In genomic region chr10:95417496-95418236, GRCm38 (mm10) we compare ENCODE assay signal across 8 mouse cellular contexts. TPM values are rescaled to one million over a fixed set of nuclear protein-coding genes. Genes with fewer than 3 reads are reported as not detected.
A peak's percentile ranks its signal among the peaks of the same experiment; 100 is the strongest.
DNase-seq lines count a peak whose midpoint lies in the region; ATAC-seq and TF ChIP-seq lines count a peak whose summit lies in the region.

No protein-coding gene starts in this region.

- H3K27me3 ChIP-seq in forebrain, embryonic 10.5 days (ENCODE audit: poor library complexity, severe bottlenecking), result peaks cover 49% of the 10 kb centered on the region
- H3K27me3 ChIP-seq in heart, embryonic 16.5 days (ENCODE audit: control insufficient read depth, insufficient read depth, low read length), result no peaks in the 10 kb centered on the region
- H3K27me3 ChIP-seq in lung, embryonic 14.5 days (ENCODE audit: insufficient read depth, low read length), result no peaks in the 10 kb centered on the region

- no peaks in the 10 kb centered on the region for H3K36me3 ChIP-seq in forebrain, embryonic 10.5 days (replicated peaks)
- no peaks in the 10 kb centered on the region for H3K36me3 ChIP-seq in heart, embryonic 16.5 days (ENCODE audit: control insufficient read depth, insufficient read depth)
- H3K36me3 ChIP-seq in lung, embryonic 14.5 days (ENCODE audit: insufficient read depth), result no peaks in the 10 kb centered on the region

- H3K9ac ChIP-seq in heart, embryonic 16.5 days (ENCODE audit: low read length), result peak overlapping the region; percentile 48
- peak overlapping the region; percentile 85; the same call in 1 of the 2 replicates for H3K9ac ChIP-seq in lung, embryonic 14.5 days

- WGBS in forebrain, embryonic 10.5 days, result under 1% methylated on average over 25 of the region's 25 CpGs
- under 1% methylated on average over 25 of the region's 25 CpGs for WGBS in heart, embryonic 16.5 days
- 1% methylated on average over 25 of the region's 25 CpGs for WGBS in lung, embryonic 14.5 days

- peak; percentile 84 for DNase-seq in brain, embryonic 14.5 days (ENCODE audit: low read depth)
- peak; percentile 72 for DNase-seq in forebrain, embryonic 10.5 days (ENCODE audit: extremely low spot score, low spot score)
- DNase-seq in kidney, postnatal 25 days, result peak; percentile 85 to 86
- DNase-seq in lung, embryonic 14.5 days, result peak; percentile 90
- DNase-seq in thymus, postnatal 0 days (ENCODE audit: low spot score), result peak; percentile 32

- H3K4me3 ChIP-seq in forebrain, embryonic 10.5 days, result peak overlapping the region; percentile 84
- H3K4me3 ChIP-seq in heart, embryonic 16.5 days (ENCODE audit: low read length), result peak overlapping the region; percentile 63
- peak overlapping the region; percentile 74 for H3K4me3 ChIP-seq in lung, embryonic 14.5 days (ENCODE audit: low read depth, low read length)

- peaks cover 44% of the 10 kb centered on the region for H3K4me1 ChIP-seq in forebrain, embryonic 10.5 days
- H3K4me1 ChIP-seq in heart, embryonic 16.5 days (ENCODE audit: control insufficient read depth, insufficient read depth, low read length), result peaks cover 8% of the 10 kb centered on the region
- no peaks in the 10 kb centered on the region for H3K4me1 ChIP-seq in lung, embryonic 14.5 days (ENCODE audit: insufficient read depth)

- TF ChIP-seq POLR2A in brain, embryonic 14.5 days (IDR thresholded peaks at IDR 0.05; ENCODE audit: borderline replicate concordance, extremely low read depth, insufficient read depth, insufficient read length, poor library complexity, severe bottlenecking), result no peak

- peak overlapping the region; percentile 92 for H3K27ac ChIP-seq in forebrain, embryonic 10.5 days
- 0 out of 2 replicates have a peak overlapping the region, but pooled peaks have one; percentile 0 for H3K27ac ChIP-seq in heart, embryonic 16.5 days (ENCODE audit: low read length)
- peak overlapping the region; percentile 93 for H3K27ac ChIP-seq in lung, embryonic 14.5 days (ENCODE audit: low read depth)

- no peaks in the 10 kb centered on the region for H3K9me3 ChIP-seq in forebrain, embryonic 10.5 days
- no peaks in the 10 kb centered on the region for H3K9me3 ChIP-seq in heart, embryonic 16.5 days (replicated peaks; ENCODE audit: control insufficient read depth, low read length)
- H3K9me3 ChIP-seq in lung, embryonic 14.5 days (ENCODE audit: low read depth, low read length), result no peaks in the 10 kb centered on the region

- TF ChIP-seq CTCF in brain, embryonic 14.5 days (IDR thresholded peaks at IDR 0.05; ENCODE audit: borderline replicate concordance, extremely low read depth, insufficient read depth, insufficient read length), result peak; percentile 88
- peak; percentile 87 for TF ChIP-seq CTCF in lung, embryonic 14.5 days (IDR thresholded peaks at IDR 0.05; ENCODE audit: low read depth)

- peak overlapping the region; percentile 89 for H3K4me2 ChIP-seq in heart, embryonic 16.5 days (ENCODE audit: low read depth, low read length)
- H3K4me2 ChIP-seq in lung, embryonic 14.5 days, result peak overlapping the region; percentile 96

- ATAC-seq in CD4-positive, CD25-positive, alpha-beta regulatory T cell, adult 4 months, result peak; percentile 24
- ATAC-seq in heart, embryonic 16.5 days (replicated peaks; ENCODE audit: extremely low read depth, insufficient read depth, low FRiP score), result no peak
- 0 out of 2 replicates have a peak, but pooled peaks have one; percentile 10 for ATAC-seq in lung, embryonic 14.5 days (ENCODE audit: insufficient read depth)
- ATAC-seq in neutrophil, adult 5-6 weeks (ENCODE audit: extremely low read depth, insufficient number of reproducible peaks, low FRiP score, poor library complexity, severe bottlenecking), result peak; percentile 59; the same call in 1 of the 2 replicates

RNA-seq across cellular contexts. Expression of gene Socs2, which starts 0.7 kb away (rescaled TPM):
- polyA plus RNA-seq in CD4-positive, CD25-positive, alpha-beta regulatory T cell, adult 4 months (2017; shearing (Covaris generic)), result 10 to 100 TPM; 37.5 to 40.4 TPM
- polyA plus RNA-seq in brain, embryonic 14.5 days (2012; rRNA removed), result 57.4 and 59.4 TPM in 2 replicates
- polyA plus RNA-seq in forebrain, embryonic 10.5 days (2016; fragmentation: Nextera tagmentation; extraction: Ambion mirVana), result 35.9 and 41.4 TPM in 2 replicates
- 33.9 and 40.8 TPM in 2 replicates for polyA plus RNA-seq in heart, embryonic 16.5 days (2015; fragmentation: Nextera tagmentation; extraction: Ambion mirVana)
- 124 and 129 TPM in 2 replicates for polyA plus RNA-seq in lung, embryonic 14.5 days (2014; fragmentation: Nextera tagmentation; extraction: Ambion mirVana)
- 0.93 and 1.4 TPM in 2 replicates for total RNA-seq in neutrophil, adult 5-6 weeks (2017)
- polyA plus RNA-seq in thymus, postnatal 0 days (2015; fragmentation: Nextera tagmentation; extraction: Ambion mirVana), result 14.7 and 17.3 TPM in 2 replicates

Comparison
In these comparisons a context has a peak if more than half of its experiments do, and no peak if none do; other contexts are left out.
1. DNase-seq: peak in every context shown above with its lines; median percentile 90 in lung, embryonic 14.5 days; 86 in kidney, postnatal 25 days; 84 in brain, embryonic 14.5 days; 72 in forebrain, embryonic 10.5 days; 32 in thymus, postnatal 0 days.
2. H3K27ac ChIP-seq: peak in every context shown above with its lines; median percentile 93 in lung, embryonic 14.5 days; 92 in forebrain, embryonic 10.5 days; 0 in heart, embryonic 16.5 days.